Mouse (Mus musculus) yolk sac, embryonic 10.5 days (tissue): ENCODE results near the gene Traf1.

ENCODE experiments used
- DNase-seq: peaks from one replicate; pipeline ENCODE4 v3.0.0-alpha.2; 2017; ENCODE audit warnings: low spot score

The Traf1 gene

GRCm38 (mm10) chr2:34901726-34902125, 59.8 kb downstream of the Traf1 start:
- DNase-seq: no peak

- DNase-seq: no peak
These were observed 61.2 kb downstream of the Traf1 start for GRCm38 (mm10) chr2:34900412-34900811.

- DNase-seq: no peak
These were observed 61.9 kb downstream of the Traf1 start for GRCm38 (mm10) chr2:34899682-34900081.

GRCm38 (mm10) chr2:34897820-34898219, 63.8 kb downstream of the Traf1 start:
- DNase-seq: no peak

- no peak for DNase-seq
These were observed 64.6 kb downstream of the Traf1 start for GRCm38 (mm10) chr2:34896821-34897460.

- no peak for DNase-seq
These were observed 66.0 kb downstream of the Traf1 start for GRCm38 (mm10) chr2:34895503-34896113.

GRCm38 (mm10) chr2:34893950-34894349, 67.6 kb downstream of the Traf1 start:
- DNase-seq: no peak
